Mouse (Mus musculus) MEL (cell line): ENCODE measurements at regions not wholly inside any gene's neighbourhood (a gene's known extent, or its start where the extent isn't known, plus 50 kb on each side); places are given as distances from the start of the nearest gene placed in this dataset.

Source experiments
- BHLHE40 ChIP-seq: IDR thresholded peaks from 2 replicates; pipeline ENCODE4 v1.6.1; 2012; ENCODE audit warnings: low read depth, mild to moderate bottlenecking, inconsistent platforms, low read length, improper control_type of control experiment, borderline replicate concordance
- CHD1 ChIP-seq: IDR thresholded peaks from 2 replicates; pipeline ENCODE4 v1.6.1; 2012; ENCODE audit warnings: low read depth, mild to moderate bottlenecking, inconsistent platforms, low read length, improper control_type of control experiment
- CTCF ChIP-seq, 3 experiments: IDR thresholded peaks in 2 of 3; conservative IDR thresholded peaks in 1 of 3; 2 replicates each; pipeline ENCODE4 v1.5.1; 2011 to 2012; ENCODE audit warnings: low read length in 3 of 3, low read depth in 2 of 3, mild to moderate bottlenecking in 2 of 3, improper control_type of control experiment in 1 of 3, inconsistent platforms in 1 of 3, mixed read lengths in 1 of 3, moderate library complexity in 1 of 3; ENCODE audit not compliant: control insufficient read depth in 1 of 3, insufficient read depth in 1 of 3, poor library complexity in 1 of 3, severe bottlenecking in 1 of 3
- EP300 ChIP-seq, 2 experiments: IDR thresholded peaks; 2 replicates each; pipeline ENCODE4 v1.6.1; 2011; ENCODE audit warnings: improper control_type of control experiment in 2 of 2, low read length in 2 of 2, low read depth in 1 of 2, mild to moderate bottlenecking in 1 of 2
- HCFC1 ChIP-seq: IDR thresholded peaks from 2 replicates; pipeline ENCODE4 v1.6.1; 2012; ENCODE audit warnings: low read depth, mild to moderate bottlenecking, inconsistent platforms, low read length, improper control_type of control experiment, moderate library complexity
- MAFK ChIP-seq: IDR thresholded peaks from 2 replicates; pipeline ENCODE4 v1.6.1; 2011; ENCODE audit warnings: low read depth, mild to moderate bottlenecking, low read length, improper control_type of control experiment, borderline replicate concordance
- MAX ChIP-seq: IDR thresholded peaks from 2 replicates; pipeline ENCODE4 v1.6.1; 2011; ENCODE audit warnings: low read length, improper control_type of control experiment
- MAZ ChIP-seq: IDR thresholded peaks from 2 replicates; pipeline ENCODE4 v1.6.1; 2012; ENCODE audit warnings: low read depth, mild to moderate bottlenecking, inconsistent platforms, low read length, improper control_type of control experiment
- MEF2A ChIP-seq: IDR thresholded peaks from 2 replicates; pipeline ENCODE4 v1.6.1; 2014; ENCODE audit warnings: low read depth, mild to moderate bottlenecking, inconsistent platforms, low read length, improper control_type of control experiment; ENCODE audit not compliant: poor library complexity, insufficient replicate concordance, severe bottlenecking; ENCODE audit errors: extremely low read depth
- POLR2A ChIP-seq, 2 experiments: IDR thresholded peaks; 2 replicates each; pipeline ENCODE4 v1.6.1; 2011 to 2012; ENCODE audit warnings: low read length in 2 of 2, mild to moderate bottlenecking in 2 of 2, control low read depth in 1 of 2, improper control_type of control experiment in 1 of 2, low read depth in 1 of 2, moderate library complexity in 1 of 2; ENCODE audit not compliant: control insufficient read depth in 1 of 2, insufficient read depth in 1 of 2, poor library complexity in 1 of 2
- TAL1 ChIP-seq: IDR thresholded peaks from 2 replicates; pipeline ENCODE4 v1.6.1; 2012; ENCODE audit warnings: mild to moderate bottlenecking, inconsistent platforms, low read length, moderate library complexity, mixed read lengths
- UBTF ChIP-seq: IDR thresholded peaks from 2 replicates; pipeline ENCODE4 v1.6.1; 2012; ENCODE audit warnings: low read depth, mild to moderate bottlenecking, inconsistent platforms, low read length, improper control_type of control experiment, moderate library complexity, borderline replicate concordance; ENCODE audit not compliant: insufficient read depth
- USF2 ChIP-seq, 2 experiments: IDR thresholded peaks; 2 replicates each; pipeline ENCODE4 v1.6.1; 2011 to 2012; ENCODE audit warnings: improper control_type of control experiment in 2 of 2, low read length in 2 of 2, borderline replicate concordance in 1 of 2, inconsistent platforms in 1 of 2, low read depth in 1 of 2, mild to moderate bottlenecking in 1 of 2; ENCODE audit not compliant: insufficient read depth in 1 of 2

GRCm38 (mm10) chr10:51846287-51846686, 168.7 kb downstream of the Rfx6 start:
- TF ChIP-seq MAX = no peak
- TF ChIP-seq CTCF (IDR thresholded peaks at IDR 0.05 in 2 of 3, conservative IDR thresholded peaks at IDR 0.05 in 1 of 3; ENCODE audit: control insufficient read depth in 1 of 3, insufficient read depth in 1 of 3, low read depth in 2 of 3, low read length in 3 of 3, poor library complexity in 1 of 3, severe bottlenecking in 1 of 3) = no peak
- TF ChIP-seq EP300 (IDR thresholded peaks at IDR 0.05; ENCODE audit: low read depth in 1 of 2, low read length in 2 of 2) = no peak
- no peak for TF ChIP-seq POLR2A (IDR thresholded peaks at IDR 0.05; ENCODE audit: control insufficient read depth in 1 of 2, insufficient read depth in 1 of 2, low read depth in 1 of 2, low read length in 2 of 2, poor library complexity in 1 of 2)
- no peak for TF ChIP-seq TAL1
- no peak for TF ChIP-seq UBTF
- no peak for TF ChIP-seq MAFK
- no peak for TF ChIP-seq HCFC1
- TF ChIP-seq MAZ = no peak
- no peak for TF ChIP-seq CHD1
- no peak for TF ChIP-seq BHLHE40
- no peak for TF ChIP-seq USF2 (IDR thresholded peaks at IDR 0.05; ENCODE audit: borderline replicate concordance in 1 of 2, insufficient read depth in 1 of 2, low read depth in 1 of 2, low read length in 2 of 2)
- no peak for TF ChIP-seq MEF2A
